Mouse (Mus musculus) erythroblast, adult 5-6 weeks (primary cell): Measurements from ENCODE around the gene Sema4b. TPM values are rescaled to one million over a fixed set of nuclear protein-coding genes. Genes with fewer than 3 reads are reported as not detected.

Experiments used
- ATAC-seq: replicated peaks from 2 replicates; pipeline ENCODE4 v1.8.0; 2016; ENCODE audit warnings: moderate number of reproducible peaks, mild to moderate bottlenecking, moderate TSS enrichment, inconsistent platforms; ENCODE audit not compliant: poor library complexity, low FRiP score, severe bottlenecking
- total RNA-seq, 2 experiments: library from RNA; stranded (forward) in 1 of 2; stranded (reverse) in 1 of 2; fragments of 150-400 nt in 1 of 2; fragments of 200-764, 138-1000 nt in 1 of 2; gene quantifications; 2 replicates each; pipeline versions ENCODE4 v1.2.3 to v1.2.4; 2015 to 2017; ENCODE audit warnings: low replicate concordance in 2 of 2

Sema4b gene
- total RNA-seq (2015; ENCODE audit: low replicate concordance) (19.9 and 22.1 TPM in 2 replicates), total RNA-seq (2017; ENCODE audit: low replicate concordance) (33.7 and 49.8 TPM in 2 replicates)

DNA sequence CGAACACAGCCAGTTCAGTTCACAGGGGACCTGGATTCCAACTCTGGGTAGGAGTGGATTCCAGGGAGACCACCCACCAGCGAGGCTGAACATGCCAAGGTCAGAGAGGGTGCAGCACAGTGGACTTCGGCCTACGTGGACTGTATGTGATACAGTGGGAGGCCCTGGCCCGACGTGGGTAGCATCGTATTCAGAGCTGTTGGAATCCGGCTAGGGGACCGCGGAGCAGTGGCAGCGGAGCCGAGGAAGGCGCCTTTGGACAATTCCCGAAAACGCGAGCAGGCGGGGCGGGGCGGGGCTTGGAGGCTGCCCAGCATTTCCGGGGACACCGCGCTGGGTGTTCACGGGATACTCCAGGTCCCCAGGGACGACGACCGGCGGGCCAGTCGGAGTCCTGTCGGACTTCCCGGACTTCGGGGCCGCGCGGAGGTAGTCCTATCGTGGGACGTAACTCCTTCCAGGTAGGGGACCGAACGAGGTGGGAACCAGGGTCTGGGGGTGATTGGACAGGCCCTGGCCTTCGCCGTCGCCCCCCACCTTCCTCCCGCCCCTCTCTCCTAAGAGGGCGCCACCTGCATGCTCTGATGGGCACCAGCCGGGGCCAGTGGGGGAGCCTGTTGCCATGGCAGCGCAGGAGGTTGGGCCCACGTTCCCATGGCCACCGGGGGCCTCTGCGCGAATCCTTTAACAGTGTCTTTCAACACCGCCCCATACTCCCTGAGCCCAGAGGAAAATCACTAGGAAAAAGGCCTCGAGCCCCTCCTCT lies at the start of gene Sema4b:
TSS of gene Sema4b (plus strand) at position 311 of the 766 bp plus-strand sequence.
- peak; percentile 68 for ATAC-seq

DNA sequence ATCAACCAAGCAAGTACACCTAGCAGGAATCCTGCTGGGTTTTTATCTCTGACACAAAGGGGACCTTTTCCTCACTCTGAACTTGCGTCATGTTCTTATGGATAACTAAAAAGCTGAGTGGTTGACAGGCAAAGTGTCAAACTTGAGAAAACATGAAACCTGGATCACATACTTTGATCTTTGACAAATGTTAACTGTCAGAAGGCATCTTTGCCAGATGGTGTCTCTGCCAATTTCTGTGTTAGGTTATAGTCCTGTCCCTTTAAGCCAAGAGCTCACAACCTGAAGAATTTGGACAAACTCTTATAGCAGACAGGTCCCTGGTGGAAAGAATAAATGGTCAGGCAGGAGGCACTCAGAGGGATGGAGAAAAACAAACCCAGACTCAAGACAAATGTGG lies 48.3 kb upstream of the Sema4b start:
- no peak for ATAC-seq

DNA sequence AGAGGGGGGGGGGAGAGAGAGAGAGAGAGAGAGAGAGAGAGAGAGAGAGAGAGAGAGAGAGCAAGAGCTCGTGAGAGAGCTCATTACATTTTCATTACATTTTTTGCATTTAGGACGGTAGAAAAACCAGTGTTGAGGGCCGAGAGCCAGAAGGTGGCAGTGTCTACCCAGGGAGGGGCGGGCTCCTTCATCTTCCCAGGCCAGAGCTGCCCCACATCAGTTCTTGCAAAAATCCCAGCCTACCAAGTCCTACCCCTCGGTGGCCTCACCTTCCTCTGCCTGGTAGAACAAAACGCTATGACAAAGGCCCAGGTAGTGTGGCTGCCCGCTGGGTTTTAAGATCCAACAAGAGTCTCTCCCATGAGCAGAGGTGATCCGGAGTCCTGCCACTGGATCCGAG lies 45.8 kb upstream of the Sema4b start:
- peak; percentile 76 for ATAC-seq

DNA sequence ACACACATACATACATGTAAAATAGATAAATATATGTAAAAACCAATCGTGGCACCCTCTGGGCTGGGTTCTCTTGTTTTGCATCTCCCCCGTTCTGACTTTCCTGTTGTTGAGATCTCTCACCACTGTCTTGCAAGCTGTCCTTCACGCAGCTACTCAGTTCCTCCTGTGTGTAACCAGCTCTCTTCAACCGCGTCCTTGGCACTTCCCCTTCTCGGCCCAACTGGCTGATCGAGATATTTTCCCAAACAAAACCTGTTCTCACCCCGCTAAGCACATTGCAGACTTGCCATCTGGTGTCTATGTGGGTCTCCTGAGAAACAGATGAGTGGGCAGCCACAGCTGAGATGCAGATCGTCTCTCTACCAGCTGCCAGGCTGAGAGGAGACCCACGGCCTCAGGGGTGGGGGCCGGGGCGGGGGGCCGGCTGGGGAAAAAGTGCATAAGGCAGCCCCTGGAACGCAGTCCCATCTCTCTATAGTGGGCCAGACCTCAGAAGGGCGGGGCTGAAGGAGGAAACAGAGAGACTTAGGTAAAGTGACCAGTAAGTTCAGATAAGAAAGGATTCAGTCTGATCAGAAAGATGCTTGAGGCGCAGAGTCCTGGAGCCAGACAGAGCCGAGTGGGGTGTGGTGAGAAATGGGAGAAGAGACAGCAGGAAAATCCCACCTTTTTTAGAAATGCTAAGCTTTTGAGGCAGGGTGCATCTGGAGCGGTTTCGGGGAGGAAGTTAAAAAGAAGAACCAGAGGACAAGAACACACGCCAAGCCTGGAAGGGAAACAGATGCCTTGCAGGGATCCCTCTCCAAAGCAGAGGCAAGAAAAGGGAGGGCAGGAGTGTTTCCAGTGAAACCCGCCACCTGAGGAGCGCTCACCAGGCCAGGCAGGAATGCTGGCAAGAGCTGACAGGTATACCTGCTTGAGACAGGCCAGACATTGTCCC lies 43.0 kb upstream of the Sema4b start:
- no peak for ATAC-seq

DNA sequence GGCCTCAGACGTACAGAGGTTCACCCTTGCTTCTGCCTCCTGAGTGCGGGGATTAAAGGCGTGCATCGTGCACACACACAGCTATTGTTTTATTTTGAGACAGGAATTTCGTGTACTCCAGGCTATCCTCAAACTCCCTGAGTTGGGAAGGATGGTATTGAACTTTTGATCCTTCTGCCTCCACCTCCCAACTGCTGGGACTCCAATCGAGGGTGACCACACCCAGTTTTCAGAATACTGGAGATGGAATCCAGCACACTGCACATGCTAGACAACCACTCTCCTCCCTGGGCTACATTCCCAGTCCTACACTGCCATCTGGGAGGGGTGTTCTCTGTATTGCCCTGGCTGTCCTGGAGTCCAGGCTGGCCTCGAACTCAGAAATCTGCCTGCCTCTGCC lies 41.9 kb upstream of the Sema4b start:
- 0 out of 2 replicates have a peak, but pooled peaks have one; percentile 33 for ATAC-seq

DNA sequence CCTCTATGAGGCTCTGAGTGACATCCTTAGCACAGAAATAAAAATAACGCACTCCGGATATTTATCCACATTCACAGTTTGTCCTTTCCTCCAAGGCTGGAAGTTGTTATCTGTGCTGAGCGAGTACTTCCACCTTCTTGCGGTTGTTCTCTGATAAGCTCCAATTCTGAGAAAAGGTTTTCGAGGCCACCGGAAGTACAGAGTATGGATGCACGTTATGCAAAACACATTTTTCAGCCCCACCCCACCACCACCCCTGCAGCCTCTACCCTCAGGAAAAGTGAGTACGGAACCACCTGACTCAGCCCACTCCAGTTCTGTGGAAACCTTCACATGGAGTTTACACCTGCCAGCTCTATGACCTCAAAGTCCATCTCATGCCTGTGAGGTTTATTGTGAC lies 40.6 kb upstream of the Sema4b start:
- peak; percentile 85 for ATAC-seq

DNA sequence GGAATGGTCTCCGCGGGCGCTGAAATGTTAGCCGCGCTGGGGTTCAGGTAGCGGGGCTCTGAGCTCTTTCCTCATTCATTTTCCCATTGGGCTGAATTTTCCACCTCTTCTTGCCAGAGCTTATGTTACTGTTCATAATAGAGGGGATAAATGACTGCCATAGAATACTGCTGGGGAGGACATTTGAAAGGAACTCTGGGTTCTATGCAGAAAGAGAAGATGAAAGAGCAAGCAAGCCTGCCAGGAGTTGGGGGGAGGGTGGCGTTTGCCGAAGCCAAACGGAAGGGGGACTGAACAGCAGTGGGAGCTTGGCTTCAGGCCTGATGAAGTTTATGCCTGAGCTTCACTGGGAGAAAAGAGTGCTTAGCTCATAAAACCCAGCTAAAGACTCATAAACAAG lies 37.3 kb upstream of the Sema4b start:
- no peak for ATAC-seq

DNA sequence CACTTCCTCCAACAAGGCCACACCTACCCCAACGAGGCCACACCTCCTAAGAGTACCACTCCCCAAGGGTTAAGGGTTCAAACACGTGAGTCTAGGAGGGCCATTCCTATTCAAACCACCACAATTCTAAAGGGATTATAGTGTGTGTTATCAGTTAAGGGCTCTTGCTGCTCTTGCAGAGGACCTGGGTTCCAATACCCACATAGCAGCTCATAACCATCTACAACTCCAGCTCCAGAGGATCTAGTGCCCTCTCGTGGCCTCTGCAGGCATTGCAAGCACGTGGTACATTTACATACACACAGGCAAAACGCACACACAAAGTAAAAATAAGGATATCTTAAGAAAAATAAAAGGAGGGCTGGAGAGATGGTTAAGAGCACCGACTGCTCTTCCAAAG lies 34.5 kb upstream of the Sema4b start:
- peak; percentile 44; the same call in 1 of the 2 replicates for ATAC-seq

DNA sequence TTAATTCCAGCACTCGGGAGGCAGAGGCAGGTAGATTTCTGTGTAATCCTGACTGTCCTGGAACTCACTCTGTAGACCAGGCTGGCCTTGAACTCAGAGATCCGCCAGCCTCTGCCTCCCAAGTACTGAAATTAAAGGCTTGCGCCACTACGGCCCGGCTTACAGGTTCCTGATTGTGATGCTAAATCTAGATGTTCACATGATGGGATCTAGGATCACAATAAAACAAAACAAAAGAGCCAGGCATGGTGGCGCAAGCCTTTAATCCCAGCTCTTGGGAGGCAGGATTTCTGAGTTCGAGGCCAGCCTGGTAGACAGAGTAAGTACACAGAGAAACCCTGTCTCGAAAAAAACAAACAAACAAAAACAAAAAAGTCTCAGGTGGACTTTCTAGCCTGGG lies 33.9 kb upstream of the Sema4b start:
- no peak for ATAC-seq

DNA sequence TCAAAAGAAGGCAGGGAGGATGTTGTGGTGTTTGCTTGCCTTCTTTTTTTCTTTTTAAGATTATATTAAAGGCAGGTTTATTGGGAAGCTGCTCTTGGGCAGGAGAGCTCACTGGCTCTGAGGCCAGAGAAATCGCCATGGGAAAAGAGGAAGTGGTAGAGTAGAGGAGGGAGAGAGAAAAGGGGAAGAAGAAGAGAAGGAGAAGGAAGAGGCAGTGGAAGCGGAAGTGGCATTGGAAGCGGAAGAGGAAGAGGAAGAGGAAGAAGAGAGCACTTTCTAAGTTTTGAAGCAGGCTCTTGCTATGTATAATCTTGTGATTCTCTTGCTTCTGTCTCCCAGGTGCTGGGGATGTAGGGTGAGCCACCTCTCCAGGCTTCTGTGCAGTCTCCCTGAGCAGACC lies 32.0 kb upstream of the Sema4b start:
- no peak for ATAC-seq

DNA sequence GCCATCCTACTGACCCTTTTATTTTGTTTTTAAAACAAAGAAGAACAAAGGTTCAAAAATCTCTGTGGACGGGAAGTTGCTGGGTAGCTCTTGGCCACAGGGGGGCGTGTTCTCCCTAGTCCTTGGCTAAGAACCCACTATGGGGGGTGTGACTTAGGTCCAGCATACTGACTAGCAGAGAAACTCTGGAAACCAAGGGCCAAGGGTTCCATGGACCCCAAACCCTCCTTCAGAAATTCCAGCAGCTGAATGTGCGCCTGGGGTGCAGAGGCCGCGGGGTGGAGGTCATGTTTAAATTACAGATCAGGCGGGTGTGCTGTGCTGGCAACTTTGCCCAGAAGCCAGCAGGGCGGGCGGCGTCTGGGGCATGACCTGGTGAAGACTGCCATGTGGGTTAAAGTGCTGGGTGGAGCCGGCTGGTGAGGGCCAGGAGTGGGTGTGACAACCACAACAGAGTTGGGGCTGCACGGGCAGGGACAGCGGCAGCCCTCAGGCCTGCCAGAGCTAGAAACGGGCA lies 29.9 kb upstream of the Sema4b start:
- ATAC-seq, result peak; percentile 97

DNA sequence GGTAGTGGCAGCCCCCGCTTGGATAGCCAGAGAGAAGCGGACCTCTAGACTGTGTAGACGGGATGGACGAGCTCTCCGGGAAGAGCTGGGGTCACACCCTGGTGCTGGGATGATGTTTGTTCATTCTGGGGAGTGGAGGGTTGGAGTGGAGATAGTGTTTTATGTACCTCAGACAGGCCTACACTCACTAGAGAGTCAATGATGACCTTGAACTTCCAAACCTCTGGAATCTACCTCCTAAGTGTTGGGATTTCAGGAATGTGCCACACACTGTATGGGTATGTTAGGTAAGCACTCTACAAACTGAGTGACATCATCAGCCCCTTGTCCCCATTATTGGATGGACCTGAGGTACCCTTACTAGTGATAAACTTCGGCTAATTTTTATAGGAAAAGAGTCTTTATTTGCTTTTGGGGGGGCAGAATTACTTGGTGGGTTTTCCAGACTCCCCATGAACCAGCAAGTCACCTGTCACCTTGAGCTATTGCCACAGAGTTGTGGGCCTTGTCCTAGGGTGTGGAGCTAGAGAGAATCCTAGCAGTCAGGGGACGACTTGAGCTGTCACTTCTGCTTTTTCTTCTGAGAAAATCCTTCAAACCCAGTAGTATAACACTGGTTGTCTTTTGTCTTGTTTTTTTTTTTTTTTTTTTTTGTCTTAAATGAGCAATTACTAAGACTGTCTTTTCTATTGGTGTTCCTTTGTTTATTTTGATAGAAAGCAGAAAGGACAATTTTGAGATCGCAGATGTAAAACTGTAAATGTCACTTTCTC lies 28.0 kb upstream of the Sema4b start:
- no peak for ATAC-seq

DNA sequence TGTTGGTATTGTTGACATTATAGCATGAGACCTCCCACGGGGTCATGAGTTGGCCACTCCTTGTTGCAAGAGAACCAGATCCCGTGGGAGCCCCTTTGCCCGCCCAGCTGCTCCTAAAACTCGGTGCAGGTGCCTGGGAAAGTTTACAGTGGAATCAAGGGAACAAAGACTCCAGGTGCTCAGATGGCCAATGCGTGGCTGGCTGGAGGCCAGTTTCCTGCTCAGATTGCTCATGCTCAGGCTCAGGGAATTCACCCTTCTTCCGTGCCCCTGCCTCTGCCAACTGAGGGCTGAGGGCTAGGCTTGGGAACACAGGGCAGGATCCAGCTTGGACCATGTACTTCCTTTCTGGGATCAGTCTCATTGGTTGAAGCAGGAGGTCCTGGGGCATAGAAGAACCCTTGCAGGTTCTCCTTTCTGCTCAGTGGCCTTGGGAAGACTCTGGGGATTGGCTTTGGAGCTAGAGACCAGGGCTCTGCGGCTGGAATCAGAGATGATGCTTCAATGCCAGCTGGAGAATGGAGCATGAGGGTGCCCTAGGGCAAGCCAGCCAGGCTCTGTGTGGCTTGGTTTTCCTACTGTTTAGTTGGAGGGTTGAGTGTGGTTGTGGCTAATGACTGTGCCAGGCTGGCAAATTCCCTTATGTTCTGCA lies 26.2 kb upstream of the Sema4b start:
- no peak for ATAC-seq

DNA sequence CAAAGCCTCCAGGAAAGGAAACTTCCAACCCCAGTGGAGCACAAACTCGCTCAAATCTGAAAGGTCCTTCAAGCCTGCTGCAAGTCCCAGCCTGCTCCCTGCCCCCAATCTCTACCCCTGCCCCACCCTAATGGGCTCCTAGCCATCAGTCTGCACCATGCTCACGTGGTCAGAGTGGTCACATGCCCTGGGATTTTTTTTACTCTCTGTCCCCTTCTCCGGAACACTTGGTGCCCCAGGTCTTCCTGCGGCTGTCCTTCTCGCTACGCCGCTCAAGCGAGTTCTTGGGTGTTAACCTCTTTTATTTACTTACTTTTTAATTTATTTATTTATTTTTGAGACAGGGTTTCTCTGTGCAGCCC lies 25.7 kb upstream of the Sema4b start:
- ATAC-seq, result no peak

DNA sequence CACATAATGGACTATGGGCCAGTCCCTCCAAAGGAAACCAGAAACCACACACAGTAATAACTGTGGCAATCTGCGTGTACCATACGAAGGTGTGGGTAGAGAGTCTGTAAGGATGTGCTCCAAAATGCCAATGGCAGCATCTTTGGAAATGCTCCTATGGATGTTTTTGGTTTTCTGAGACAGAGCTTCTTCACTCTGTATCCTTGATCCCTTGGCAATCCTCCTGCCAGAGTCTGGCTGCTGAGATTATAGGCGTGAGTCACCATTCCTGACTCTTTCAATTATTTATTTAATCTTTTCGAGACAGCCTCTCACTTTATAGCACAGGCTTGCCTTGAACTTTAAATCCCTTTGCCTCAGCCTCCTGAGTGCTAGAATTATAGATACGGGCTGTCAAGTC lies 21.2 kb upstream of the Sema4b start:
- no peak for ATAC-seq

DNA sequence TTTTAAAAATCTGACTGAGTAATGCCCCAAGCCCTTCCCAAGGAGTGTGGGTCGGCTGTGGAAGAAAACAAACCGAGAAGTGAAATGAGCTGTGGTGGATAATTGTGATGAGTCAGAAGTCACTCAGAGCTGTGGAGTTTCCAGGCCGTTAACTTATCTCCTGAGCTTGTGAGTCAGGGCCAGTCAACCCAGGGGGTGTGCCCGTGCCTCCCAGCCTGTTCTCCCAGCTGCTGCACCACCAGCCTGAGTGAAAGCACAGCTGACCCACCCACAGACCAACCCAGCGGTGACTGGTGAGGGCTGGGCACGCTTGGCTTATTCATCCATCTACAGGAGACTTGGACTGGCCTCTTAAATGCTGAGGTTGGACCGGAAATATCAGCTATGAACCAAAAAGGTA lies 19.9 kb upstream of the Sema4b start:
- ATAC-seq, result peak; percentile 98

DNA sequence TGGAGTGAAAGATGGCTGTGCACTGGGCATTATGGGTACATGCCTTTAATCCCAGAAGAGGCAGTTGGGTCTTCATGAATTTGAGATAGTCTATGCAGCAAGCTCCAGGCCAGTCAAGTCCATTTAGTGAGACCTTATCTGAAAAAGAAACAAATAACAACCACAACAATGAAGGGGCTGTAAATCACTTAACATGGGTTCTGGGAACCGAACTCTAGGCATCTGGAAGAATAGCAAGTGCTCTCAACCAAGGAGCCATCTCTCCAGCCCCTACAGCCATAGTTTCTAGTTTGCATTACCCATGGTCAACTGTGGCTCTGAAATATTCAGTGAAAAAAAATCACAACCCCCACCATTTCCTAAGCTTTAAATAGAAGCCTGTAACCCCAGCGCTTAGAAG lies 16.8 kb upstream of the Sema4b start:
- no peak for ATAC-seq

DNA sequence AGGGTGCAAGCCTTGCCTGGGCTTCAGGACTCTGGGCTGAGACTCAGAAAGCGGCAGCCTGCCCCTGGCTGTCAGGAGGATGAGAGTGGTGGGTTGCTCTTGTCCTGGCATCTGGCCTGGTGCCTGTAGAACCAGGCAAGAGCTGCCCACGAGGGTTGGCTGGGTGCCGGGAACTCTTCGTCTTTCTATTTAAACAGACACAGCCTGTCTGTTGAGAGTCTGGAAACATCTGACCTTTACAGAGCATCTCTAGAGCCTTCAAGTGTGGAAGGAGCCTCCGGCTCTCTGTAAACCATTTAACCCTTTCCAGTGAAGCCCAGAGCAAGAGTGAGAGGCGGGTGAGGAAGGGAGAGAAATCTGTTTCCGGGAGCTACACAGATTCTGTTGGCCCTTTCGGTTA lies 15.3 kb upstream of the Sema4b start:
- ATAC-seq, result no peak
